Mouse (Mus musculus) gastrocnemius, postnatal 25 days (tissue): ENCODE data around the gene Stoml2. TPM values are rescaled to one million over a fixed set of nuclear protein-coding genes. Genes with fewer than 3 reads are reported as not detected.

ENCODE experiments used
- DNase-seq: peaks from one replicate; pipeline ENCODE4 v3.0.0; 2022
- total RNA-seq, 2 experiments: library from RNA; stranded (reverse); gene quantifications; 1 replicate in 1 of 2; 2 replicates in 1 of 2; pipeline ENCODE4 v1.2.3; 2021

Stoml2 gene
- total RNA-seq, 2 experiments from 2014 or later = 88.2 to 98.5 TPM

DNA sequence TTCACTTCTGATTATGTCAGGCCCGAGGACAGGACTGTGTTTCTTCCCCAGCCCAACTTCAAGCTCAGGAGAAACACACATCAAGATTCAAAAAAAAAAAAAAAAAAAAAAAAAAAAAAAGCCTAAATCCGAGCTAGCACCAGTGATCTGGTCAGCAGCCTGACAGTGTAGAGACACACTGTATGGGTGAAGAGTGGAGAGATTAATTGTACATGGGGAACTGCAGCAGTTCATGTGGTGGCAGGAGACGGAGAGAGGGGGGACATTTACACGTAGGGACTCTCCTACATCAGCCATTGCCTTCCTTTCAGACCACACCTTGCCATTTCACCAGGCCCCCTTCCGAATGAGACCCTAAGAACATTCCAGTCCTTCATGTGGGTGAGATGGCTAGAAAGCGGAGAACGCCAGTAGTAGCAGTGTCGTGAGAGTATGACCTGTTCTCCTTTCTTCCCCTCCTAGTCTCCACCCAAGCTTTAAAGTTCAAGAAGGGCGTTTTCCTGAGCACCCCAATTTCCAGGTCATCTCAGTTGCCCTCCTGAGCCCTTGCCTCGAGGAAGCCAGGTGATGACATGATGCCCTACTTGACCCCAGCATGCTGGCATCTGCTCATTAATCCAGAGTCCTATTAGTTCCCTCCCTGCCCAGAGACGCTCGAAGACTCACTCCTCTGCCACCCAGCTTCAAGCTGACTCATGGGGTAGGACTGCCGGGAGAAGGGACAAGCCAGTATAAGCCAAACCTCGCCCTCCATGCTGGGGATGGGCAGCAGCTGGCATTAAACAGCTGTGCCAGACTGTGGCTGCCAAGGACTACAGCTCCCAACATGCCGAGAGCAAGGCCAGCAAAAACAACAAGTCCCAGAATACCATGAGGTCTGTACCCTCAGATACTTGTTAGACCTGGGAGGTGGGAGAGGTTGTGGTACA is 7.3 kb upstream of the Stoml2 start:
- peak; percentile 66 for DNase-seq

GRCm38 (mm10) chr4:43037860-43038566 is 6.5 kb upstream of the Stoml2 start:
- DNase-seq = no peak

DNA sequence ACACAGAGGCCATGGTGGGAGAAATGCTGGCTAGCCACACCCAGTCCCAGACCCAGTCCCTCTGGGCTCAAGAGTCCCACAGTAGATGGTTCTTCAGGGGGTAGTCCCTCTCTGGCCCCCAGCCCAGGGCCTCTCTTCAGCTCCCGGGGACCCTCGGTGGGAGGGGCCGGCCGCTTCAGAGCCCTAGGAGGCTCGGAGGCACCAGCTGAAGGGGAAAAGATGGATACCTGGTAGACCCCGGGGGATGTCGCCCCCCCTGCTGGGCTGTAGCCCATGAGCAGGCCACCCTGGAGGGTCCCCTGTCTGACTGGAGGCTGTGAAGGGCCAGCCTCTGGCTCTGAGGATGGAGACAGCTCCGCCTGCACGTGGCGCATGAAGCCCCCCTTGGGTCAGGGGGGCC is 4.8 kb upstream of the Stoml2 start:
- no peak for DNase-seq

GRCm38 (mm10) chr4:43035851-43036250 is 4.3 kb upstream of the Stoml2 start:
- no peak for DNase-seq

- DNase-seq = no peak
These were observed 2.0 kb upstream of the Stoml2 start for GRCm38 (mm10) chr4:43033481-43033880.

DNA sequence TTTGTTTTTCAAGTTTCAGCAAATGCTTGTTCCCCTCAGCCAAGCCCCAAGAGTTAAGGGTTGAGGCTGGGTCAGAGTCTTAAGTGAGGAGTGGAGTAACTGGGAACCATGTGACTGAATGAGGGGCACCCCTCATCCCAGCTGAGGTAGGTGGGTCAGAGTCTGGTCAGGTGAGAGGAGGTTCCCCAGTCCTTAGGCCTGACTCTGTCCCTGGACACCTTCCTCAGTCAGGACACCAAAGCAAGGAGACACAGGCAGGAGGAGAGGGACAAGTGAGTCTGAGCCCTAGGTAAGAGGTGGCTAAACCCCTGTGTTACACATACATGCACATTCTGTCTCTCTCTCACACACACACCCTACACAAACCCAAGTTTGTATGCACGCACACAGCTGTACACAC is 991 bp upstream of the Stoml2 start:
- no peak for DNase-seq

- DNase-seq = no peak
These were observed 705 bp downstream of the Stoml2 start for GRCm38 (mm10) chr4:43030780-43031230.

GRCm38 (mm10) chr4:43030352-43030751 is 1.2 kb downstream of the Stoml2 start:
- DNase-seq = no peak

GRCm38 (mm10) chr4:43029749-43030148 is 1.8 kb downstream of the Stoml2 start:
- no peak for DNase-seq

- DNase-seq = no peak
These were observed 2.4 kb downstream of the Stoml2 start for GRCm38 (mm10) chr4:43029121-43029520.

GRCm38 (mm10) chr4:43025084-43025960 is 6.2 kb downstream of the Stoml2 start, which contains the start of gene Pigo:
Gene Pigo, minus strand, starts transcription at chr4:43025819.
- DNase-seq = peak; percentile 89

DNA sequence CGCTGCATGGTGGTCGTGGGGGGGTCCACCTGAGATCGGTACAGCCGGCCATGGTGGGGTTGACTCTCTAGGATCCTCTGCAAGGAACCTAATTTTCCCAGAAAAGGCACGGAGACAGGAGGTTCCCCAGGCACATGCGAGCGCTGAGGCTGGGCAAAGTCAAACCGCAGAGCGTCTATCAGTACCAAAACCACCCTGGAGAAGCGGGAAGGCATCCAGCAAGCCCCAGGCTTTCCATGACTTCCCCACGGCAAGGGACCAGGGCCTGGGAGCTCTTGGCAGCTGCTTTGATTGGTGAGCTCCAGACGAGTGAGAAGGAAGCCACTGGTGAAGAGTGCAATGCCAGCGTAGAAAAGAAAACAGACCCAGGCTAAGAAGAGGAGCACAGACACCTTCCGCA is 6.8 kb downstream of the Stoml2 start:
- no peak for DNase-seq

DNA sequence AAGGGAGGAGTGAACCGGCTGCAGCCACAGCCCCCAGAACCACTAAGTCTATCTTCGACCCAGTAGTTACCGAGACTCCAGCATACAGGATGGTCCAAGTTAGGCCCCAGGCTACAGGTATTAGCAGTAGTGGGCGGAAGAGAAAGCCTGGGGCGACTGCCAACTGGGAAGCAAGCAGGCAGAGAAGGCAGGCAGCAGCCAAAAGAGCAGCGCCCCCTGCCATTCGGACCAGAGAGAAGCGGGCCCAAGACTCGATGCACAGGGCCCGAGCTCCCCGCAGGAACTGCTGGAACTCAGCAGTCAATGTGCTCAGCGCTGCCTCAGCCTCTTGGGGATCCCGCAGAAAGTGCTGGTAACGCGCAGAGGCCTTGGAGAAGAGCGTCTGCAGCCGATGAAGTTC is 10.2 kb downstream of the Stoml2 start:
- no peak for DNase-seq

- no peak for DNase-seq
These were observed 10.6 kb downstream of the Stoml2 start for GRCm38 (mm10) chr4:43020876-43021275.

DNA sequence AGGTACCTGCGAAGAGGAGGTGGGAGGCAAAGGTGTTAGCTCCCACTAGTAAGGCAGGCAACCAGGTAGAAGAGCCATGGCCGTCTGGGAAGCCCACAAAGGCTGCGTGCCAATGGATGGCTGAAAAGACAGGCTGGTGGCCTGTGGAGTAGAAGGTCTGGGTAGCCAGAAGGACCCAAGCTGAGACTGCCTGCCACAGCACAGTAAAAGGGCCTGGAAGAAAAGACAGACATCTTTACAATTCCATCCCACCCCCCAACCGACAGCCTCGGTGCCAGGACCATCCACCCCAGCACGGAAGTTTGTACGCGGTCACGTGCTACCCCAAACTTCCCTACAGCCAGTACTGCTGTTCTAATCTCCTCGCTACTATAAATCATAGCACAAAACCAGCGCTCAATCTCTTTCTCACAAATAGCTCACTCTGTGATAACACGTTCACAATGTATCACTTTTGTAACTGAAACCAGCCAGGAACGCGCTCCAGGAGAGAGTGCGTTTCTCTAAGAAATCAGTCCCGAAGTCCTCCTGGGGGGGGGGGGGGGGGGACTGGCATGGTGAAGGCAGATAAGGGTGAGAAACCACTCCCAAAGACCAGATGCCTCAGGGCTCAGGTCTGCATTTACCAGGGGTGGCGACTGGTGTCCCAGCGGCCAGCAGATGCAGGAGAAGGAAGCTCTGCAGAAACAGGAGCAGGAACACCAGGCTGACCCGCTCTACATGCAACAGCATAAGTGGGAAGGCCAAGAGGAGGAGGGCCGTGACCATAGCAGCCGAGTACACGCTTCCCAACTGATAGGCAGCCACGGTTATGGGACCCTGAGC is 11.7 kb downstream of the Stoml2 start:
- DNase-seq = no peak

GRCm38 (mm10) chr4:43019176-43019575 is 12.3 kb downstream of the Stoml2 start:
- no peak for DNase-seq

- no peak for DNase-seq
These were observed 13.4 kb downstream of the Stoml2 start for GRCm38 (mm10) chr4:43018156-43018555.

DNA sequence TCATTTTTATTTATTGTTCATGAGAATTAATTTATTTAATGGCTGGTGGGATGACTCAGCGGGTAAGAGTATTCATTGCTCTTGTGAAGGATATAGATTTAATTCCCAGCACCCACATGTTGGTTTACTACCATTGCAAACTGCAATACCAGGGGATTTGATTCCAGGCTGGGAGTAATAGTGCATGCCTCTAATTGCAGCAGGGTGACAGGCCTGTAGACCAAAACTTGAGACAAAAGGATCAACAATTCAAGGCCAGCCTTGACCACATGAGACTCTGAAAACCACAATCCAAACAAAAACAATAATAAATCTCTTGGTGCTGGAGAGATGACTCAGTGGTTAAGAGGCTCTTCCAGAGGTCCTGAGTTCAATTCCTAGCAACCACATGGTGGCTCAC is 19.4 kb downstream of the Stoml2 start:
- DNase-seq = no peak

DNA sequence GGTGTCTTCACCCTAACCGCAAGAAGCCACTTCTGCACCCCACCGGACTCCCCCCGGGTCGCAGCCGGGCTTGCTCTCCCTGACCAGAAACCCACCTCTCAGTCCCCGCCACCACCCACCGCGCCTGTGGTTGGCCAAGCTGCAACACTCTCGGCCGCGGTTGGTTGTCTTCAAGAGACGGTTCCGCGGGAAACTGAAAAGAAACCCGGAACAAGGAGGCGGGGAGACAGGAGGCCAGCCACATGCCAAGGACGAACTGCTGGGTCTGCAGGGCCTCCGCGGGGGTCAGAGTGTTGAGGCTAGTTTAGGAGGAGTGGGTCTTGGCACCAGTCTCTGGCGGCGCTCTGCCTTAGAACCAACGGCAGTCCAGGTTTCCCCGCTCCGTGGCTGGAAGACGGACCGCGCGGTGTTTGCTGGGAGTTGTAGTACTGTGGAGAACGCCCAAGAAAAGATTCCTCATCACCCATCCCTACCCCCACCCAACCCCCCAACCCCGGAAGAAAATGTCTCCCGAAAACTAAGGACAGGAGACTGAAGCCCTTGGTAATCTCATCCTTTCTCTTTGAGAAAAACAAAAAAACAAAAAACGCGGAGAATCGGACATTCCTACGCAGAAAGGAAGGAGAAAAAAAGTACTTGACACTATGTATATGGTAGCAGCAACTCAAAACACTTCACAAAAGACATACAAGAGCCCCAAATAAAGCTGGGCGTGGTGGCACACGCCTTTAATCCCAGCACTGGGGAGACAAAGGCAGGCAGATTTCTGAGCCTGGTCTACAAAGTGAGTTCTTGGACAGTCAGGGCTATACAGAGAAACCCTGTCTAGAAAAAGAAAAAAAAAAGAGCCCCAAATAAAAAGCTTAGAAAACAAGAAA is 21.1 kb downstream of the Stoml2 start, which contains the start of gene Fancg:
Gene Fancg (minus strand): TSS at position 346 of the 878 bp plus-strand sequence.
- peak; percentile 81 for DNase-seq

GRCm38 (mm10) chr4:43005765-43006164 is 25.7 kb downstream of the Stoml2 start:
- no peak for DNase-seq
